Mouse (Mus musculus) megakaryocyte, embryonic 14.5 days (primary cell): ENCODE measurements at regions not wholly inside any gene's neighbourhood (a gene's known extent, or its start where the extent isn't known, plus 50 kb on each side); places are given as distances from the start of the nearest gene placed in this dataset.

Source experiments
- H3K27me3 ChIP-seq: replicated peaks from 2 replicates; pipeline ENCODE3; 2012; ENCODE audit warnings: inconsistent platforms
- H3K36me3 ChIP-seq: replicated peaks from 2 replicates; pipeline ENCODE3; 2012; ENCODE audit warnings: low read length, inconsistent platforms, mixed read lengths
- H3K4me1 ChIP-seq: 2 replicates; pipeline ENCODE4 v1.6.1; 2012; ENCODE audit warnings: inconsistent platforms
- H3K4me3 ChIP-seq: replicated peaks from 2 replicates; pipeline ENCODE3; 2012; ENCODE audit warnings: moderate library complexity, mild to moderate bottlenecking, inconsistent platforms
- H3K9me3 ChIP-seq: 2 replicates; pipeline ENCODE4 v1.6.1; 2012; ENCODE audit warnings: inconsistent platforms
- FLI1 ChIP-seq: IDR thresholded peaks from 2 replicates; pipeline ENCODE4 v1.6.1; 2012; ENCODE audit warnings: low read length, inconsistent platforms, mixed read lengths
- GATA1 ChIP-seq: IDR thresholded peaks from 3 replicates; pipeline ENCODE4 v1.6.1; 2012; ENCODE audit warnings: mixed read lengths, low read length, inconsistent platforms, borderline replicate concordance

DNA sequence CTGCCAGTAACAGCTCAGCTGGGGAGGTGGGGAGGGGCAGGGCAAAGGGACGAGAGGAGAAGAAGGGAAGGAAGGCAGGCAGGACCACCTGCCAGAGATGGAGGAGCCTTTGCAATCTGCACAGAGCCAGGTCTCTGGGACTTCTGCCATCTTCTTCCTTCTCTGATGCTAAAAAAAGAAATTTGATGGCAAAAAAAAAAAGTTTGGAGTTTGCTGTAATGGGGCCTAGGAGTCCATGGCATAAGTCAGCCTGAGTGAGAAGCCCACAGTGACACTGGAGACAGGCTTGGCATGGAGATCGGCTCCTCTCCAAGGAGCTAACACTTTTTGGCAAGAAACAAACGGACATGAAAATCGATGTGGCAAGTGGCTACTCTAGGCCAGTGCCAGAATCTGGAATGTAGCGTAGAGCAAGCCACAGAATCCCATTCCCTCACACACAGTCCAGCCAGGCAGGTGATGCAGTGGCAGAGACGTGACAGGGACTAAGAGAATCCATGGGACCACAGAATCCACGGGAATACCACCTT lies 76.7 kb upstream of the Tspan2 start:
- Histone ChIP-seq H3K36me3 (no peaks in the 10 kb centered on the region), H3K9me3 (no peaks in the 10 kb centered on the region), H3K4me1 (no peaks in the 10 kb centered on the region), H3K27me3 (no peaks in the 10 kb centered on the region), H3K4me3 (peak overlapping the region; percentile 11)
- TF ChIP-seq FLI1 (no peak), GATA1 (no peak)

DNA sequence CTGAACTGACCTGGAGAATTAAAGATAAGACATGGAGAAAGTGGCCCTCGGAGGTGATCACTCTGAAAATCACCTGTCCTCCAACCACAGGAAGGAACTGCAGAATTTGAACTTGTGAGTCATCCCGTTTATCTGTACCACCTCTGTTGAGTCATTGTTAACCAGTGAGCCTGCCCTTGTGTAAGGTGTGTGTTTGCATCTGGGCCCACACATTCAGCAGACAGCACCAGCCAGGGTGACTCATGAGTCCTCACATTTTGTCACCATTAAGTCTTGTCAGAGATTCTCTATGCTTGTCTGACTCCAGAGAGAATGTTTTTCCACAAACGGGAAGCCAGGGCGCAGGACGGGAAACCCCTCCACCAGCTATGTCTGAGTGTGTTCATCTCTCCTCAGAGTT lies 75.0 kb upstream of the Tspan2 start:
- no peaks in the 10 kb centered on the region for H3K36me3 ChIP-seq
- no peak for TF ChIP-seq FLI1
- no peak for TF ChIP-seq GATA1
- no peaks in the 10 kb centered on the region for H3K9me3 ChIP-seq
- H3K4me3 ChIP-seq, result no peak overlapping the region
- no peaks in the 10 kb centered on the region for H3K4me1 ChIP-seq
- H3K27me3 ChIP-seq, result no peaks in the 10 kb centered on the region

GRCm38 (mm10) chr3:102661296-102661695 lies 73.0 kb upstream of the Tspan2 start:
- Histone ChIP-seq H3K36me3 (no peaks in the 10 kb centered on the region), H3K27me3 (no peaks in the 10 kb centered on the region), H3K4me1 (no peaks in the 10 kb centered on the region), H3K4me3 (no peak overlapping the region), H3K9me3 (peaks cover 2% of the 10 kb centered on the region; the same call in 1 of the 2 replicates)
- TF ChIP-seq GATA1, result no peak
- TF ChIP-seq FLI1, result no peak

GRCm38 (mm10) chr3:102663711-102664110 lies 70.6 kb upstream of the Tspan2 start:
- Histone ChIP-seq H3K27me3 (no peaks in the 10 kb centered on the region), H3K9me3 (peaks cover 3% of the 10 kb centered on the region; the same call in 1 of the 2 replicates), H3K4me1 (no peaks in the 10 kb centered on the region), H3K36me3 (no peaks in the 10 kb centered on the region), H3K4me3 (peak overlapping the region; percentile 34)
- TF ChIP-seq FLI1, result no peak
- no peak for TF ChIP-seq GATA1

- Histone ChIP-seq H3K36me3 (no peaks in the 10 kb centered on the region), H3K9me3 (peaks cover 3% of the 10 kb centered on the region; the same call in 1 of the 2 replicates), H3K4me1 (no peaks in the 10 kb centered on the region), H3K27me3 (no peaks in the 10 kb centered on the region), H3K4me3 (no peak overlapping the region)
- TF ChIP-seq GATA1, result no peak
- TF ChIP-seq FLI1, result no peak
Observed at GRCm38 (mm10) chr3:102664665-102665190, 69.6 kb upstream of the Tspan2 start.

- no peak for TF ChIP-seq FLI1
- no peak for TF ChIP-seq GATA1
- Histone ChIP-seq H3K4me3 (no peak overlapping the region), H3K36me3 (no peaks in the 10 kb centered on the region), H3K4me1 (no peaks in the 10 kb centered on the region), H3K27me3 (no peaks in the 10 kb centered on the region), H3K9me3 (peaks cover 3% of the 10 kb centered on the region; the same call in 1 of the 2 replicates)
Observed at GRCm38 (mm10) chr3:102667796-102668195, 66.5 kb upstream of the Tspan2 start.

DNA sequence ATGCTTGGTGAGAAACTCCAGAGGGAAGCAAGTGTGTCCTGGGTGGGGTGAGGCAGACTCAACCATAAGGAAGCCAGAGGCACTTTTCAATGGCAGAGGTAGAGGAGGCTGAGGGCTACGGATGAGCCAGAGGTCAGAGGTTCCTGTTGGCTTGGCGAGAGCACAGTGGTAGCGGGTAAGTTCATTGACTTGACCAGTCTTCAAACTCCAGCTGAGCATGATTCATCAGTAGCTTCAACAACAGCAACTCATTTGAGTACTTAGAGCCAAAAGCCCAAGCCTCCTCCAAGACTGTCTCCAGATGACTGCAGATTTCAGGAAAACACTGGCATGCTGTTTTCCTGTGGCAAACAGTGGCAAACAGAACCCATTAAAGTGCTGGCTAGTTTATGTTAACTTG lies 65.8 kb upstream of the Tspan2 start:
- TF ChIP-seq FLI1 (no peak), GATA1 (no peak)
- H3K9me3 ChIP-seq, result peaks cover 3% of the 10 kb centered on the region; the same call in 1 of the 2 replicates
- no peaks in the 10 kb centered on the region for H3K36me3 ChIP-seq
- no peak overlapping the region for H3K4me3 ChIP-seq
- no peaks in the 10 kb centered on the region for H3K27me3 ChIP-seq
- no peaks in the 10 kb centered on the region for H3K4me1 ChIP-seq

DNA sequence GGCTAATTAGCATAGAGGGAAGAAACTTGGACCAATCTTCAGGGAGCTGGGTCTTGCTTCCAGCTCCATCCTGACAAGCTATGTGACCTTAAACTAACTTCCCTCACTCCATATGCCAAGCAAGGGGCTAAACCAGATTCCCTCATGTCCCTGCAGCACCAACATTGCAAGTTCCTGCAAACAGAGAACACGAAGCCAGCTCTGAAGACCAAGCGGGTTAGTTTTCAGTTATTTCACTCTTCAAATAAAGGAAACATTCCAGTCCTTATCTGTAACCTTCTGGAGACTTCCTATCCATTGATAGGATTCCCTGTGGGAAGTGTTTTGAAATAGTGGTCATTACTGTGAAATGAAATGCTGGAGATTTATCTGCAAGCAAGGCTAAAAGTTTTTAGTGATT lies 64.4 kb upstream of the Tspan2 start:
- Histone ChIP-seq H3K4me1 (no peaks in the 10 kb centered on the region), H3K36me3 (no peaks in the 10 kb centered on the region), H3K4me3 (no peak overlapping the region), H3K9me3 (peaks cover 3% of the 10 kb centered on the region; the same call in 1 of the 2 replicates), H3K27me3 (no peaks in the 10 kb centered on the region)
- TF ChIP-seq FLI1 (no peak), GATA1 (no peak)

GRCm38 (mm10) chr3:102670557-102670956 lies 63.8 kb upstream of the Tspan2 start:
- Histone ChIP-seq H3K36me3 (no peaks in the 10 kb centered on the region), H3K4me1 (no peaks in the 10 kb centered on the region), H3K27me3 (no peaks in the 10 kb centered on the region), H3K9me3 (peaks cover 3% of the 10 kb centered on the region; the same call in 1 of the 2 replicates), H3K4me3 (no peak overlapping the region)
- TF ChIP-seq FLI1, result no peak
- TF ChIP-seq GATA1, result no peak

DNA sequence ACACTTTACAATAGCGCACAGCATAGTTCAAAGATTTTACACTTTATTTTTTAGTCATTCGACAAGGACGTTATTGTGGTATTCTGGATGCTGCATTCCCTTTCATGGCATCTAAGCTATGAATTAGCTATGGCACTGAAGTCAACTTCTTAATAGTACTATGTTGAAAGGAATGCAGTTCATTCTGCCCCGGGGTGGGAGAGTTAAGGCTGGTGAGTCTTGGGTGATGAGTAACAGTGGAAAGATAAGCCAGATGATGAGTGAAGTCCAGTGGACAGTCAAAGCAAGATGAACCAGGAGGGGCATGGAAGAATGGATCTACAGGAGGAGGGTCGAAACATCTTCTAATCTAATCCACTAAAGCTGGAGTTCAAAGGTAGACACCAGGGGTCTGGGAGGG lies 63.4 kb upstream of the Tspan2 start:
- Histone ChIP-seq H3K4me3 (no peak overlapping the region), H3K9me3 (peaks cover 3% of the 10 kb centered on the region; the same call in 1 of the 2 replicates), H3K27me3 (no peaks in the 10 kb centered on the region), H3K36me3 (no peaks in the 10 kb centered on the region), H3K4me1 (no peaks in the 10 kb centered on the region)
- TF ChIP-seq GATA1, result no peak
- no peak for TF ChIP-seq FLI1
